Mouse (Mus musculus): ENCODE data around the gene Spg7.
"Not testable (repeated sequence)": the region's sequence is repeated elsewhere in the genome, so short reads cannot be mapped to it uniquely, and the experiment has no call there.

Gene Spg7

DNA sequence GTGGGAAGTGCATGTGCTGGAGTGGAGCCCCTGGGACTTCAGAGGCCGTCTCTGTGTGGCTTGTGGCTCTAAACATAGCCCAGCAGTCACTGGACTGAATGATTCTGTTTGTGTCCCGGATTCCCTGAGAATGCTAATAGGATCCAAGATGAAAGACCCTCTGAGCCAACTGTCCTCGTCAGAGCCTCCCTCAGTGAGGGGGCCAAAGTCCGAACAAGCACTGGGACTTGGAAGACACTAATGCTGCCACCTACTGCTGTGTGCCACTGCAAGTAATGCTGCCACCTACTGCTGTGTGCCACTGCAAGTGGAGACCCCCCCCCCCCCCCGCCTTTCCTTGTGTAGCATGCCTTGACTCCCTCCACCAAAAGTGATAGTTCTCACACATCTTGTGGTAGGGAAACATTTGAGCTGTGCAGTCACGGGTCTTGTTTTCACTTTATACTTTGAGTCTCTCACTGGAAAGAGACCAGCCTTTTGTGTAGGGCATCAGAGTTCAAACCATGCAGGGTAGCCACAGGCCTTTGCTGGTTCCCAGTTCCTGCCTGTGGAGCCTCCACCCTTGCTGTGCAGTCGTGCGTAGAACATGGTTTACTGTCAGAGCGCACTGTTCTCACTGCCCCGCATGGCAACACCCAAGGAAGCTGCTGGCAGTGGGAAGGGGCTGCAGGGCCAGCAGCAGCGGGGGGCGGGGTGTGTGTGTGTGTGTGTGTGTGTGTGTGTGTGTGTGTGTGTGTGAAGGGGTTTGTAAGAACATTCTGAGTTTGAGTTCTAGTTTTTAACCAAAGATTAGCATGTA lies 35.2 kb downstream of the Spg7 start:
- peak; percentile 50 for DNase-seq (ENCODE audit: low spot score)

DNA sequence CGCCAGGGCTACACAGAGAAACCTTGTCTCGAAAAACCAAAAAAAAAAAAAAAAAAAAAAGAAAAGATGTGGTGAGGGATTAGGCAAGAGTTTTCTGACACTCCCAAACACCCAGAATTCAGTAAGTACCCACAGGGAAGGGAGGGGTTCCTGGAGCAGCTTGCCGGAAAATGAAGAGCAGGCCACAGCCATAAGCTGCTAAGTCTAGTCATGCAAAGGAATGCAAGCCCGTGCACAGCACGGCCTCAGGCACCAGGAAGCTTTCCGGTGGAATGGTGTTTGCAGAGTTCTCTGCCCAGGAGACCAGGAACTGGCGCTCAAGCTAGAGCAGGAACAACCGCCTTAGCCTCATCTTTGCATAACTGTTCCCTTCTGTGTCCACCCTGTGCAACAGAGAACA lies 37.5 kb downstream of the Spg7 start:
- no peak for DNase-seq (ENCODE audit: low spot score)

DNA sequence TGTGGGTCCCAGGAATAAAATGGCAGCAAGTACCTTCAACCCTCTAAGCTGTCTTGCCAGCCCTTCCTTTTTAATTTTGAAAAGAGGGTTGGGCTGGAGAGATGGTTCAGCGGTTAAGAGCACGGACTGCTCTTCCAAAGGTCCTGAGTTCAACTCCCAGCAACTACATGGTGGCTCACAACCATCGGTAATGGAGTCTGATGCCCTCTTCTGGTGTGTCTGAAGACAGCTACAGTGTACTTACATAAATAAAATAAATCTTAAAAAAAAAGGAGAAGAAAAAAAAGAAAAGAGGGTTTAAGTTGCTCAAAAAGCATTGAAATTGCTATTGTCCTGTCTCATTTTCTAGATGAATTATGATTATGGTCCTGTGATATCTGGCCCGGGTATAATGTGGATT lies 38.5 kb downstream of the Spg7 start:
- no peak for DNase-seq (ENCODE audit: low spot score)

DNA sequence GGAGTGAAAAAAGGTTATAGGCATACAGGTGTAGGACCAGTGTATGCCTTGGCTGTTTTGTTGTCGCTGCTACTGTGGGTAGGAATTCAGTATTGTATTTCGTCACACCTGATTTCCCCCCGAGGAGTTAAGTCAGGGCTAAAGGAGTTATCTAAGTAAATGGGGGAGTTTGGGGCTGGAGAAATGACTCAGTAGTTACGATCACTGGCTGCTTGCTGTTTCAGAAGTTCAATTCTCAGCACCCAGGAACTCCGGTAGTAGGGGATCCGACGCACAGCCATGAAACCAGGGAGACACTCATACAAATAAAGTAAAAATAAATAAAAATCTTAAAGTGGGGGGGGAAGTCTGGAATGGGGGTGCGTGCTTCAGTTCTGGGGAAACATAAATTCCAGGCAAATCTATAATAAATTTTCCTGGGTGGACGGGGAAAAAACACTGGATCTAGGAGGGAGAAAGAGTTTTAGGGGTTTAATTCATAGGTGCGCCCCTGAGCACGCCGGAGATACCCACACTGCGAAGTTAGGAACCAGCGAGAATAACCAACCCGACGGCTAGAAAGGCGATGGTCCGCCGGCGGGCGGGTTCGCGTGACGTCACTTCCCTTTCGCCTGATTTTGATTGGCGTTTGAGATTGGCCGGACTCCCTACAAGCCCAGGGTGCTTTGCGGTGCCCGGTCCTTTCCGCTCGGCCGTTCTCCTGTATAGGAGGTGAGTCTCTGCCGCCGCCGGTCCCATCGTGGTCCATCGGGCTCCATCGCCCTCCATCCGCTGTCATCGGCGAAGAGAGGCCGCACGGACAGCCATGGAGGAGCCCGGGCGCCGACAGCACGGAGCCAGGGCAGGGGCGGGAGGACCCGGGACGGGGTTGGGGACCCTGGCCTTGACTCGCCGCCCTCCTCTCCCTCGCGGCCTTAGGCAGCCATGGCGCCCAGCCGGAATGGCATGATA lies 39.3 kb downstream of the Spg7 start, which contains the start of gene Rpl13:
Rpl13 (plus strand) TSS at position 616 of the 951 bp plus-strand sequence.
- peak; percentile 98 for DNase-seq (ENCODE audit: low spot score)

DNA sequence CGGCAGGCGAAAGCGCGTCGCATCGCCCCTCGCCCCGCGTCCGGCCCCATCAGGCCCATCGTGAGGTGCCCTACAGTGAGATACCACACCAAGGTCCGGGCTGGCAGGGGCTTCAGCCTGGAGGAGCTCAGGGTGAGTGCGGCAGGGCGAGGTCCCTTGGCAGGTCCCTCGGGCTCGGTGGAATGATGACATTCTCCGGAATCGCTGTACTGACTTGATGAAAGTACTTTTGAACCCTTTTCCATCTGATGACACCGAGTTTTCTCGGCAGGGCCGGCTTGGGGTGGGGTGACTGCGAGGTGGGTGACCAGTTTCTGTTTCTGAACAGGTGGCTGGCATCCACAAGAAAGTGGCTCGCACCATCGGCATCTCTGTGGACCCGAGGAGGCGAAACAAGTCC lies 40.1 kb downstream of the Spg7 start:
- DNase-seq (ENCODE audit: low spot score) = not testable (repeated sequence)

DNA sequence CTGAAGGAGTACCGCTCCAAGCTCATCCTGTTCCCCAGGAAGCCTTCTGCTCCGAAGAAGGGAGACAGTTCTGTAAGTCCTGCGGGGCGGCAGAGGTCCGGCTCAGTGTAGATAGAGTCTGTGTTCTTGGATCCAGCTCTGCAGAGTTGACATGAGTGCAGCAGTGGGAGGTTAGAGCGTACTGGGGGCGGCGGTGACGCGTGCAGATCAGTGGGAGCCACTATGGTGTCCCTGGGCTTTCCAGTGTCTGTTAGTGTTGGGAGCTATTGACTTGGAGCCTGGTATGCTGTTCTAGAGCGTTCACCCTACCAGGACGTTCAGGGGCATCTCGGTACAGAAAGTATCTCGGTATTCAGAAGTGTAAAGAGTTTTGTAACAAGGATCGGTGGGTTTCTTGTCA lies 40.5 kb downstream of the Spg7 start:
- no peak for DNase-seq (ENCODE audit: low spot score)

DNA sequence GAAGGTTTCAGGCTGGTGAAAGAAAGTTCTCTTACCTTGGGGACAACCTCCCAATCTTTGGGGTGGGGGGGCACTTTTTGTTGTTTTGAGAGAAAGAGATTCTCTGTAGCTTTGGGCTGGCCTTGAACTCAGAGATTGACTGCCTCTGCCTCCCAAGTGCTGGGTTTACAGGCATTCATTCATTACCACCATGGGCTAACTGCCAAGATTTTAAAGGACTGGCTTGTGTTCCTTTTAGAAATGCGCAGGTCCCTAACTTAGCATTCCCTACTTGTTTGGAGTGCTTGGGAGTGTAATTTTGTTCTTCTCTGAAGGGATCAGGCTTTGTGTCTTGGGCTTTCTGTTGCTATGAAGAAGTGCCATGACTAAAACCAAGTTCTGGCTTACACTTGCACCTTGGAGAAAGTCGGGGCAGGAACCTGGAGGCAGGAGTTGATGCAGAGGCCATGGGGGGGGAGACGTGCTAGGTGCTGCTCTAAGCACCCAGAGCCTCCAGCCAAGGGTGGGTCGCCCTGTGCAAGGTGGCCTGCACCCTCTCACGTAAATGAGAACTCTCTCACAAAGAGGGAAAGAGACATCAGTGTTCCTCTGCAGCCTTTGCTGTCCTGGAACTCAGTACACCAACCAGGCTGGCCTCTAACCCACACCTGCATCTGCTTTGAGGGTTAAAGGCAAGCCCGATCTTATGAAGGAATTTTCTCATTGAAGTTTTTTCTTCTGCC lies 41.5 kb downstream of the Spg7 start:
- DNase-seq (ENCODE audit: low spot score) = no peak

DNA sequence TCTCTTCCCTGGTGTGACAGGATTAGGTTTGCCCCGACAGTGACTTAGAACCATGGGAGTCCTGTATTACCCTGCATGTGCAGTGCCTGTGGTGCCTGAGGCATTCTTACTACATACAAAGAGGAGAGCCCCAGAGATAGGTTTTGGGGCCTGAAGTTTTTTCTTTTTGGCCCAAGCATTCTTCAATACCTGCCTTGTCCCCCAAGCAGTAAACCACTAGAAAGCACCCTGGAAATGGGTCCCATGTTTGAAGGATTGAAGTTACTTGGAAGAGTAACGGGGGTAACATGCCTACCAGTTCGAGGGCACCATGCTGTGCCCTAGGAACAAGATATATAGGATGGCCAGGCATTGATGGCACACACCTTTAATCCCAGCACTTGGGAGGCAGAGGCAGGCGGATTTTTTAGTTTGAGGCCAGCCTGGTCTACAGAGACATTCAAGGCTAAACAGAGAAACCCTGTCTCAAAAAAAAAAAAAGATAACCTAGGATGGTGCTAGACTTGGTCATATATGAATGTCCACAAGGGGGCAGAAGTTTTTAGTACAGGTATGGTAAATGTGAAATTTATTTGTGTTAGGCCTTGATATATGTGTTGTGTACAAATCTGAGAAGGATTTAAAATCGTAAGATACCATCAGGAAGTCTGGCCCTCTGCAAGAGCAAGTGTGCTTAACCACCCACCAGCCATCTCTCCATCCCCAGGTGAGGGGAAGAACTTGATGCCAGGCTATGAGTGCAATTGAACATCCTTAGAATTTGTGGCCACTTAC lies 43.0 kb downstream of the Spg7 start:
- no peak for DNase-seq (ENCODE audit: low spot score)

DNA sequence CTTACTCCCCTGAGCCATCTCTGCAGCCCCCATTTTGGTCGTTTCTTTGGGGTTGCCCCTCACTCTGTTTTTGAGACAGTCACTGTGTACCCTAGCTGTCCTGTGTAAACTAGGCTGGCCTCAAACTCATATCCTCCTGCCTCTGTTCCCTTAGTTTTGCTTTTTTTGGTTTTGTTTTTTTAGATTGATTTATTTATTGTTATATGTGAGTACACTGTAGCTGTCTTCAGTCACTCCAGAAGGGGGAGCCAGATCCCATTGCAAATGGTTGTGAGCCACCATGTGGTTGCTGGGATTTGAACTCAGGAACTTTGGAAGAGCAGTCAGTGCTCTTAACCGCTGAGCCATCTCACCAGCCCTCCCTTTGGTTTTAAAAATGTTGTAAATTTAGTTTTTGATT lies 43.8 kb downstream of the Spg7 start:
- no peak for DNase-seq (ENCODE audit: low spot score)

DNA sequence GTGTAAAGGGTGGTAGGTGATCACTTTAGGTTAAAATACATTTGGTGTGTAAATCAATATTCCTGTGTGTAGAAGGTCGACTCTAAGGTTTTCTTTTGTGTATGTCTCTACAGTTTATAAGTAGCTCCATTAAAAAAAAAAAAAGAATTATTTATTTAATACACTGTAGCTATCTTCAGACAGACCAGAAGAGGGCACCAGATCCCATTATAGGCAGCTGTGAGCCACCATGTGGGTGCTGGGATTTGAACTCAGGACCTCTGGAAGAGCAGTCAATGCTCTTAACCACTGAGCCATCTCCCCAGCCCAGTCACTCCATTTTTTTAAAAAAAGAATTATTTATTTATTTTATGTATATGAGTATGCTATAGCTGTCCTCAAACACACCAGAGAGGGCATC lies 45.3 kb downstream of the Spg7 start:
- DNase-seq (ENCODE audit: low spot score) = no peak

DNA sequence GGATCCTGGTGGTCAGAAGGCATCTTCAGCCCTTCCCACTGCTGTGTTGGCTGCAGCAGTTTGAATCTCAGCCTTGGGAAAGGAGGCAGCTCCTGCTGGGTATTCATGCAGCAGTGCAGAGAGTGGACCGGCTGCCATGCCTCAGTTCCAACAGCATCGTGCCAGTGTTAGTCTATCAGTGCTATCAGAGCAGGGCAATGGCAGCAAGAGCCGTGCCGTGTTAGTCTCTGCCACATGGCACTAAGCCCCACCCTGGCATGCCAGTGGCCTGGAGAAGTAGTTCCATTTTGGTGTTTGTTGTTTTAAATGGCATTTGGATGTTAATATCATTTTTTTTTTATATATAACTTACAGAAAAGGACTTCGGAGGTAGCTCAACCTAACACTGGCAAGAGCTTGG lies 46.2 kb downstream of the Spg7 start:
- no peak for DNase-seq (ENCODE audit: low spot score)

DNA sequence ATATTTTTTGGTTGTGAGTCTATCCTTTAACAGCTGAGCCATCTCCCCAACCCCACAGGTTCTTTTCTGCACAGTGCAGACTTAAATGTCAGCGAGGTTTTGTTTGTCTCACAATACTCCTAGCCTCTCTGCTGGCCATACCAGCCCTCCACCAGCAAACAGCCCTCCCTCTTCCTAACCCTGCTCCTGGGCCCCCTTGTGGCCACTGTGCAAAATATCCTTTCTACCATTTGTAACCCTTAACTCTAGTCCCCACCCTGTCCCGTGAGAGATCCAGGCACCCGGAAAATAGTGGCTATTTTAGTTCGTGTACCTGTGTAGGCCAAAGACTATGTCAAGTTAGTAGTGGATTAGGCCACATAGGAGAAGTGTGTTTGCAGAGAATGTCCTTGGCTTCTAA lies 47.9 kb downstream of the Spg7 start:
- no peak for DNase-seq (ENCODE audit: low spot score)

DNA sequence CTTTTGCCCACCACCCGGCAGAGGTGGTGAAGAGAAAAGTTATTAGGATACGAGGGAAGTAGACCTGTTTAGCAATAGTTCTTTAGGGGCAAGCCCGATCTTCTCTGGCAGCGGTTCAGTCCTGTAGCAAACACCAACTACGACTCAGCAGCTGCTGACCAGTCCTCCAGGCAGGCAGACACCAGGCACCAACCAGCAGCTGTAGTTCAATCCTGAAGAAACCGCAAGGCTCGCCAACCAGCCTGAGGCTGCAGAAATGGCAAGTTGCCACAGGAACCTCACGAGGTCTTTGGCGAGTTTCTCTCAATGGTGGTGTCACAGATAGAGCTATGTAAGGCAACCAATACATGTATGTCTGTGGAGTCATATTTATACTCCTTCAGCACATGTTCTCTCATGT lies 50.1 kb downstream of the Spg7 start:
- DNase-seq (ENCODE audit: low spot score) = no peak

DNA sequence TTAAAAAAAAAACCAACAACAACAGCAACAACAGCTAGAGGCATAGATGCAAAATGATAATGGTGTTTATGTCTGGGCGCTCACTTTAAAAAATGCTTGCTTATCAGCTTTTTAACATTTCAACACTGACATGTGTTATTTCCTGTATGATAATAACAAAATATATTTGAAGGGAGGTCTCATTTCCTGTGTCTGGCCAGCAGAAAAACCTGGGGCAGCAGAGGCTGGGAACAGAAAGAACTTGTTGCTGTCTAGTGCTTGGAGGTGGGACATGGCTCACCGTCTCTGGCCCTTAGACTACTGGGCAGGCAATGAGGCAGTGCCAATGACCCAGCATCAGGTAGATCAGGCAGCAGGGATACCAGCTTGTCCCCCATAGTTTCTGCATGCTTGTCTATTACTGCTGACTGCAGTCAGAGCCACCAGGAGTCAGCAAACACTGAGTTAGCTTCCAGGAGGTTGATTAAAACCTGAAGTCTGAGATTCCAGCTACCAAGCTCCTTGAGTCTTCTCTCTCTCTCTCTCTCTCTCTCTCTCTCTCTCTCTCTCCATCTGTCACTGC lies 51.2 kb downstream of the Spg7 start:
- no peak for DNase-seq (ENCODE audit: low spot score)

DNA sequence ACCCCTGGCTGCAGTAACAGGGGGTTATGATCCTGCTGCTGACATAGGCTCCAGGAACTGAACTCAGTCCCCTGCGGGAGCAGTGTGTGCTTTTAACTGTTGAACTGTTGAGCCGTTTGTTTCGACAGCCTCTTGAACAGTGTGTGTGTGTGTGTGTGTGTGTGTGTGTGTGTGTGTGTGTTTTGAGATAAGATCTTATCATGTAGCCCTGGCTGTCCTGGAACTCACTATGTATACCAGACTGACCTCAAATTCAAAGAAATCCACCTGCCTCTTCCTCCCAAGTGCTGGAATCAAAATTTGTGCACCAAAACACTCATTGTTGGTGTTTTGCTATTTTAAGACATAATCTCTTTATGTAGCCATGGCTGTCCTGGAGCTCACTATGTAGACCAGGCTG lies 51.9 kb downstream of the Spg7 start:
- no peak for DNase-seq (ENCODE audit: low spot score)

DNA sequence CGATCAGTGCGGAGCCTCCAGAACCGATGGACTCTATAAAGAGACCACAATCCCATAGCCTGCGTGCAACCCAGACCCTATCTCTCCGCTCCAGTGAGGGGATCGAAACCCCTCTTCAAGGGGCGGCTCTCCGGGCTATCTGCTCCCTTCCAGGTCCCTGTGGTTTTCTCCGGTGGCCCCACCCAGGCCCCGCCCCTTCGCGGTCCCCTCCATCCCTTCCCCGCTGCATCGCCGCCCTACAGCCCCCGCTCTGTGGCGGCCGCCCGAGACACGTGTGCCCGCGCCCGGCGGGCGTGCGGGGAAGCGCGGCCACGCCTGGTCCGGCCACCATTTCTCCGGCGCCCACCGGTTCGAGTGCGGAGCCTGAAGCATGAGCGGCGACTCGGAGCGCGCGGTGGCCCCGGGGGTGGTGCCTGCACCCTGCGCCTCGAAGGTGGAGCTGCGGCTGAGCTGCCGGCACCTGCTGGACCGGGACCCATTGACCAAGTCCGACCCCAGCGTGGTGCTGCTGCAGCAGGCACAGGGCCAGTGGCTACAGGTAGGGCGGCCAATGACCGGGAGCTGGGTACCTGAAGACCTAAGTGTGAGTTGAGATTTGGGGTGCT lies 54.5 kb downstream of the Spg7 start, which contains the start of gene Cpne7:
Cpne7 (plus strand) TSS at position 248 of the 605 bp plus-strand sequence.
- DNase-seq (ENCODE audit: low spot score) = no peak

DNA sequence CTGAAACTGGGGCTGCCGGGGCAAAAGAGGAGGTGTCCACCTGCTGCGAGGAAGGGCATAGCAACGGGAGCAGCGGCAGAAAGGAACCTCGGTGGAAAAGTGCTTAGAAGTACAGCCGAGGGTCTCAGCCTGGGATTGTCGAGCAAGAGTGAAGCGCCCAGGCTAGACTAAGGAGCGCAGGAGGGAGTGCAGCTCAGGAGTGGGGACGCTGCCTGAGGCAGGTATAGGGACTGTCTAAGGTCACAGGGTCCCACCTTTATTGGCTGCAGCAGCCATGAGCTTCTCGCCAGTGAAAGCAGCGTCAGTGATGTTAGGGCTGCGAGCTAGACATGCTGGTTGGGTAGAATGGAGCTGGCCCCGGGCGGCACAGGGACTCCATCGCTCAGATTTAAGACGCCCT lies 55.0 kb downstream of the Spg7 start:
- DNase-seq (ENCODE audit: low spot score) = no peak

DNA sequence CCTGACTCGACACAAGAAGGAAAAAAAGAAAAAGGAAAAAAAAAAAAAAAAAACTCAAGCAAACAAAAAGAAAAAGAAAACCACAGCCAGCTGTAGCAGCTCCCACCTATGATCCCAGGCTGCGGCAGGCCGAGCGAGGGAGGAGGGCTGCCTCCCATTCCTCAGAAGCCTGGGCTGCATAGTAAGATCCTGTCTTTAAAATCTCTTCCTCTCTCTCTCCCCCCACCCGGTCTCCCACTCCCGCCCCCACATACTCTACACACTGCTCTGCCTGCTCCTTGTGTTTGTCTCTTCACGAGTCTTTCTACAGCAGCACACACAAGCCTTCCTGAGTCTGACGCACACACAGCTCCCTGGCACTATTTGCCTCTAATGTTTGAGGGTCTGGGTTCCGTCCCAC lies 59.3 kb downstream of the Spg7 start:
- DNase-seq (ENCODE audit: low spot score) = no peak

DNA sequence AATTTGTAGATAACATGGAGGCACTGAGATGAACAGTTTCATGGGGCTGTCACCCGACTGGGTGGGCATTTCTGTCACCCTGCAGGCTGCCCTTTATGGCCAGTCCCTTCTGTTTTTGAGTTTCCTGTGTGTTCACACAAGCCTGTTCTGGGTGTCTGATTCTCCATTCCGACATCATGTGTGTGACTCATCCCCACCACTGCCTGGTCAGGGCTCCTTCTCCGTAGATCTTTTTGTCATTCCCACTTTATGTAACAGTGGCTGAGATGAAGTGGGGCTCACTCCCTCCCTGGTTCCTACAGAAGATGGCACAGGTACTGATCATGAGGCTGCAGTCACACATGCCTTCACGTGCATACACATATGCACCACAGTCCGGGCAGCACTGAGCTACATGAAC lies 59.9 kb downstream of the Spg7 start:
- no peak for DNase-seq (ENCODE audit: low spot score)

DNA sequence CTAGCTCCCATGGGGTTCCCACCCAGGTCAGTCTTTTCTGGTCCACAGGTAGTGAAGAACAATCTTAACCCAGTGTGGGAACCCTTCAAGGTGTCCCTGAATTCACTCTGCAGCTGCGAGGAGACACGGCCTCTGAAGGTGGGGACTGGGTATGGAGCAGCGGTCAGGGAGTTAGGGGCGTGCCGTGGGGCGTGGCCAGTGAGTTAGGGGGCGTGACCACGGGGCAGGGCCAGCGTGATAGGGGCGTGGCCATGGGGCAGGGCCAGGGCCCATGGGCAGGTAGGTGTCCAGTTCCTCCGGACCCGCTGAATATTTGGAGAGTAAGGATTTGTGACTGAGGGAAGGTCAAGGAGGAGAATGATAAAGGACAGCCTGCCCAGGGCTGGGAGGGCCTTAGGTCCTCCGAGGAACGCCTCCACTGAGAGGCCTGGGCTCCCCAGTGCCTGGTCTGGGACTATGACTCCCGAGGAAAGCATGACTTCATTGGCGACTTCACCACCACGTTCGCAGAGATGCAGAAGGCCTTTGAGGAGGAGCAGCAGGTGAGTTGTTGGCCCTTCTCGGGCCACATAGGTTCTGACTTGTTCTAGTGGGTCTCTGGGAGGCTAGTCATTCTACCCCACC lies 63.6 kb downstream of the Spg7 start:
- DNase-seq (ENCODE audit: low spot score) = no peak

Data from layer of hippocampus, adult 11-12 months (tissue).